Mouse (Mus musculus) T-helper 2 cell (primary cell): Measurements from ENCODE around the gene Meis2.

Experiments used
- in situ Hi-C: fragments of 300-600 bp; cut with MboI, MseI; formaldehyde crosslinking; loops from one replicate; pipeline ENCODE4 v1.15.1; 2025; ENCODE audit warnings: high pct_unique_total_duplicates

Gene Meis2

DNA sequence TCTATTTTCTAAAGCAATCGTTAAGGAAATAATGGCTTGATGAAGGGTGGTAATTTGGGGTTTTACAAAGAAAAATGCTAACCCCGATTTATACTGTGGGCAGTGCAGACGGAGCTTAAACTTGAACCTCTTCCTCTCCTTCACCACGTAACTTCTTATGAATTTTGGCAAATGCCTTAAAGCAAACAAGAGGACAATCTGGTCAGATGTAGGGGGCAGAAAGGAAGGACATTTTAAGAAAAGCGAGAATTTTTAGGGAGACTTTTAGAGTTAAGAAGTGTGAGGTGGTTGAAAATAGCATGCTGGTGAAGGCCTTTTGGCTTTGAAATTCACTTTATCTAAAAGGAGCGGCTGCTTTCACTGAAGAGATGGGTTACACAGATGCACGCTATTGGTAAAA is 3.3 kb upstream of the Meis2 start:
- in situ Hi-C loops: no loop called here

GRCm38 (mm10) chr2:116068461-116068860 is 2.8 kb upstream of the Meis2 start:
- in situ Hi-C loops: no loop called here

DNA sequence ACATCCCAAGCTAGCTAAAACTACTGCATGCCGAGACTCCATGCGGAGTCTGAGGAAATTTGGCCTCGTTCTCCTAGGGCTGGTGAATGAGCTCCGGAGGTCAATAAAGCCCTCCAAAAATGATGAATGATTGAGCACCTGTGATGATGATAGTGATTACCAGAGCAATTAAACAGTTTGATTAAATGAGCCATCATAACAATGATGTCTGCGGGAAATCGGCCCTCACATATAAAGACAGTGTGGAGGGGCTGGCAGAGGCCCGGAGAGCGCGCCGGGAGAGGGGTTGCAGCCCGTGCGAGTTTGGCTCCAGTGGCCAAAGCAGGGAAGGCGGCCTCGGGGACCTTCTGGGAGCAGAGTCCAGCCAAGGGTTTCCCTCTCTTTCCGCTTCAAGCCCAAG is 2.1 kb upstream of the Meis2 start:
- in situ Hi-C loops: no loop called here

DNA sequence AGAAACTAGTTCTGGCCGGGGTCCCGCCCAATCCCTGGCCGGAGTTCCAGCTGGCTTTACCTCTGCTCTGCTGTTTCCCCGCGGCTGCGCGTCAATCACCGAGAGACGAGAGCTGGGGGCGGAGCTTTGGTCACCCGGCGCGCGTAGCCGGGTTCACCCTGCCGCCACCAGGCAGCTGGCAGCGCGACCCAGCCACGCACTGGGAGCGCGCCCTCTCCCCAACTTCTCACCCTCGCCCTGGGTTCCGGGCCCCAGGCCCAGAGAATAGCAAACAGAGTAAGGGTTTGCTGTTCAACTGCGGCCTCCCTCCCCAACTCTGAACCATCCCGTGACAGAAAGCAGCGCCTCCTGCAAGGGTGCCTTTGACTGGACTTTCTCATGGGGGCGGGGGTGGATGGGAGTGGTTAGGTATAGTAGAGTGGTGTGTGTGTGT is 1.4 kb upstream of the Meis2 start:
- in situ Hi-C loops: no loop called here

DNA sequence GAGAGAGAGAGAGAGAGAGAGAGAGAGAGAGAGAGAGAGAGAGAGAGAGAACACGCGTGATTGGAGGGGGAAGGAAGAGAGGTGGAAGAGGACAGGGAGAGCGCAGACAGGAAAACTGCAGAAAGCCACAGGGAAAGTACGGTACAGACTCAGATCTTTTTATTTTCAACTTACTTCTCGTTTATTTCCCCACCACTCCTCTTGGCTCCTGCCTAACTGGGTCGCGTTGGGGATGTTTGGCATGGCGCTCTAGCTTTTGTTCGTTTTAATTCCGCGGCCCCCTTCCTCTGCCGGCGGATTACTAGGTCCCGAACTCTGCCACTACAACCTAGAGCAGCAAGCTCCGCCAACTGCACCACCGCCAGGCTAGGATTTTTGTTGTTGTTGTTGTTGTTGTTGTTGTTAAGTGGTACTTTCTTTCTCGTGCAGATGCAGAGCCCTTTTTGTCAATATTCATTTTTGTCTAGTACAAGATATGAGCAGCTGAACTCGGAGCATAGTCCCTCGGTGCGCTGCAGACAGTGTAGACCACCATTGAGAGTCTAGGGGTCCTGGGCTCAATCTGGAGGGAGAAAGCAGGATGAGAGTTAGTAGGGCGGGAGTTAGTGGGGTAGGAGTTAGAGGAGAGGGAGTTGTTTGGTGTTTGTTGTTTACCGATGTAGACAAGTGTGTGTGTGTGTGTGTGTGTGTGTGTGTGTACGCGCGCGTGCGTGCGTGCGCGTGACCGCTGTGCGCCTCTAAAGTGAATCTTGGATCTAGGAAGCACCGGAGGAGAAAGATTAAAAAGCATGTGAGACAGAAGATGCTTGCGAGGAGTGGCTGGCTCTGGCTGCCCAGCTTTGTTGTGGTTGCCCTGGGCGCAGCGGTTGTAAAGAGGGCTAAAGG is 660 bp upstream of the Meis2 start:
- in situ Hi-C loops: no loop called here

GRCm38 (mm10) chr2:116065057-116065456 is 582 bp downstream of the Meis2 start:
- in situ Hi-C loops: no loop called here

DNA sequence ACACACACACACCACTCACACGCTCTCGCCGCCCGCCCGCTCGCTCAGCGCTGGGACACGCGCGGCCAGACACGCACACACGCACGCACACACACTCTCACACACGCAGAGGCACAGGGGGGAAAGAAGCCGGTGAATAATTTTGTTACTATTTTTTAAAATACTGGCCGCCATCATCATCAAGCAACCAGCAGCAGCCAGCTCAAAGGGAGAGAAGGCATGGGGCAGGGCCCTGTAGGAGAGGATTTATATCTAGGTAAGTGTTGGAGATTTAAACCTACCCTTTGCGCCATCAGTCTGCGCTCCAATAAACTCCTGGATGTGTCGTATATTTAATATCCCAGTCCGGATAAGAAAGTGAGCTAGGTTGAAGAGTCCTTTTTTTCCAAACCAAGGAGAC is 1.1 kb downstream of the Meis2 start:
- in situ Hi-C loops: loop anchor here (5.0 kb wide), 1 partner anchor 207 kb away; no protein-coding TSS in a partner anchor

GRCm38 (mm10) chr2:116063819-116064293 is 1.8 kb downstream of the Meis2 start:
- in situ Hi-C loops: loop anchor here (5.0 kb wide), 1 partner anchor 207 kb away; no protein-coding TSS in a partner anchor

GRCm38 (mm10) chr2:116062761-116063441 is 2.7 kb downstream of the Meis2 start:
- in situ Hi-C loops: loop anchor here (5.0 kb wide), 1 partner anchor 206 kb away; no protein-coding TSS in a partner anchor

DNA sequence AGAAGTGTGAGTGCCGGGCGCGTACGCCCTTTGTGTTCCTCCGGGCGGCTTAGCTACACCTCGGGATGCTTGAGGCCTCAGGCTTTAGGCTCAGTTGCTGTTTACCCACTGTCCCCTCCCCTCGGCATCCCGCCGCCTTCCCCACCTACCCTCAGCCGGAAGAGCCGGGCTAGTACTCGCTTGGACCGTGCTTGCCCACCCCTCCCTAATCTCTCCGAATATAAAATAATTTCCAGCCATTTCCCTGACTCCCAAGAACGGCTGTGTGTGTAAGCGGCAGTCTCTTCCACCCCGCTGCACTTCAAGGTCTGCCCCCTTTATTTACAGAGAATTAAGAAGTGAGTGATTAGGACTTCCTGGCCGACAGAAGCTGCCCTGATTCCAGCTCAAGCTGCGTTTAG is 3.4 kb downstream of the Meis2 start:
- in situ Hi-C loops: loop anchor here (5.0 kb wide), 1 partner anchor 205 kb away; no protein-coding TSS in a partner anchor

DNA sequence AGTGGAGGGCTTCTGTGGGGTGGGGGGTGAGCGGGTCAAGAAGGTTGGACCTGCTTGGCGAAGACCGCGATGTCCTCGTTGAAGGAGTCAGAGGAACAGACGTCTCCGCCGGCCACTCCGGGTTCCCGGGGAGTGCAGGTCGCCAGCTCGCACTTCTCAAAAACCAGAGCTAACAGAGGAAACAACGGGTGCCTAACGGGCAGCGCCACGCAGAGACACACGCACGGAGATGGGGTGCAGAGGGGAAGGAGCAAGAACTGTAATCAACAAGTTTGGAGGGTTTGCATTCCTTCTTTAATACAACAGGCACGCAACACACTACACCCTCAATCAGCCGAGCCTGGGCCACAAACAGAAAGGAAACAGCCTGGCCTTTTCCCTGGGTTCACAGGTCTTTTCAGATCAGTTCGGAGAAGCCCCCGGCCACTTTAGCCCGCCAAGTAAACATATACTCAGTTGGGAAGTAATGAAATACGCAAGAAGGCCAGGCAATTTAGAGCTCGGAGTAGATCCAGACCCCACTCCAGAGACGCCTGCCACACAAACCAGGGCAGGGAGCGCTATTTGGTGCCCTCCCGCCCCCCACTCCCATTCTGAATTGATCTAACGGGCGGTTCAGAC is 4.1 kb downstream of the Meis2 start:
- in situ Hi-C loops: loop anchor here (5.0 kb wide), 1 partner anchor 204 kb away; no protein-coding TSS in a partner anchor

GRCm38 (mm10) chr2:116060701-116061400 is 4.8 kb downstream of the Meis2 start:
- in situ Hi-C loops: loop anchor here (5.0 kb wide), 1 partner anchor 204 kb away; no protein-coding TSS in a partner anchor

GRCm38 (mm10) chr2:116060210-116060609 is 5.4 kb downstream of the Meis2 start:
- in situ Hi-C loops: loop anchor here (5.0 kb wide), 1 partner anchor 203 kb away; no protein-coding TSS in a partner anchor

DNA sequence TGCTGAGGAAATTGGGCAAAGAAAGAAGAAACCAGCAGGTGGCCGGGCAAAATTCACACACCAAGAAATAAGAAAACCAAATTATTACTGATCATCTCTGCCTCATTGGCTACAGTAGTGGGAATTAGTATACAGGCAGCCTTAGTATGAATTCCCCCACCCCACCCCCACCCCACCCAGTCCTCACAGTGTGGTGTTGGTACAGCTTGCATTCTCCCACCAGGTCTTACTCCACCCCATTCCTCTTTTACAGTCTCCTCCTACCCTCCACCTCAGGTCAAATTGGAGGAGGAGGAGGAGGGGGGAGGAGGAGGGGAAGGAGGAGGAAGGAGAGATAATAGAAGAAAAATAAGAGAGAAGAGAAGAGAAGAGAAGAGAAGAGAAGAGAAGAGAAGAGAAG is 6.0 kb downstream of the Meis2 start:
- in situ Hi-C loops: loop anchor here (5.0 kb wide), 1 partner anchor 202 kb away; no protein-coding TSS in a partner anchor

DNA sequence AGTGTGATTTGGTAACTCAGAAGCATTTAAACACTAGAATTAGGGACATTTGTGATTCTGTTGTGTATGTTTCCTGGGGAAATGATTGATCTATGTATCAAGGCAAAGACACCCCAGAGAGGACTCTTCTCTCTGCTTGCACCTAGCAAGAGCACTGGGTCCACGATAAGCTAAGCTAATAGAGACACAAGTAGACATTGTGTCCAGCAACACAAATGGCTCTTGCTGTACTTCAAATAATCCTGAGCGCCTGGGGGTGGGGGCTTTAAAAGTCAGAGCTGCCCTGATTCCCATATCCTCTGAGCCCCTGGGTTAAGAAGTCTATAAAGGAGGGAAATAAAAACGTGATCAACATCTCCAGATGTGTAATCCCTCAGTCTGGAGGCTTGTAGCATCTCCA is 6.6 kb downstream of the Meis2 start:
- in situ Hi-C loops: no loop called here

DNA sequence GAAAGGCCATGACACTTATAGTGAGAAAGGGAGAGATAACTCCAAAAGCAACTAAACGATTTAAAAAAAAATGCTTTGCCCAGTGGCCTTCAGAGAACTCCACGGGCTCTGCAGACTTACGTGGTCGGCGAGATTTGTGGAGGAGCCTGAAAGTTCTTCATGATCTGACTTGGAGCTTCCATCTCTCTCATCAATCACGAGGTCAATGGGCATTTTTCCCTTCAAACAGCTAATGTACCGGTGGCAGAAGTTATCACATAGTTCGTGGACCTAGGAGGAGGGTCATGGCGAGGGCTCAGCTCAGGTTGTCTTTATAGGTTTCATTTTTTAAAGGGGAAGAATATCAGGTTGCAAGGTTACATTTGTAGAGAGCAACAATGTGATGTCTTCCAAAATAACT is 7.1 kb downstream of the Meis2 start:
- in situ Hi-C loops: no loop called here

- in situ Hi-C loops: no loop called here
These were observed 8.8 kb downstream of the Meis2 start for GRCm38 (mm10) chr2:116056826-116057225.

DNA sequence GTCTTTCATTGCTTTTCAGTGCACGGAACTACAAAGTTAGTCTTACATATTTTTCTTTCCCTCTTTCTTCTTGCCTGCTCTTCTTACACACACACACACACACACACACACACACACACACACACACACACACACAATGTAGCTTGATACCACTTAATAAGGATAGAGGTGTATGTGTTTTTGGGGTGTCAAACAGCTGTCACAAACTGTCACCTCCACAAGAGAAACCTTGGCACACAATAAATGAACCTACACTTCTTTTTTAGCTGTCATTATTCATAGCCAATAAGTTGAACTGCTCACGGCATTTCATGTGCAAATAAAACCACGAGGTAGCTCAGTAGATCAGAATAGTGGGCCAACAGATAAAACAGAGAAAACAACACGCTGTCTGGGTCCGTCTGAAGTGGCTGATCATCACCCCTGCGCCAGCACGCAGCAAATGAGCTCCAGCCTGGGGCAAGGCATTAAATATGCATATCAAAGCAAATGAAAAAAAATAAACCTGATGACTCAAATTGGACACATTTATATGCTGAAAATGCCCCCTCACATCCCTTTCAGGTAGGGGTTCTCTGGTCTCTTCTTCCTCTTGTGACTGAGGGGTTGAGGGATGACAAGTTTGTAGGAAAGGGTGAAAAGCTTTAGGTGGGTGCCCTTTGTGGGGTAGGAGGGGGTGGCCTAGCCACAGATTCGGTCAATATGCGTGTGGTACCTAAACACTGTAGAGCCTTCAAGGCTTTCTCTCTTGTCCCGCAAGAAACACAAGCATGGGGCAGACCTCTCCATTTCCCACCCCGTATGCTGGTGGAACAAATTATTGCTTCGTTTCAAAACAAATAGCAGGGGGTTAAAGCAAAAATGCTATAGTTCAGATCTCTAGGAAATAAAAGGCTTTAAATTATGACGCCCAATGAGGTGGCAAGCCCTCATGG is 9.7 kb downstream of the Meis2 start:
- in situ Hi-C loops: no loop called here

- in situ Hi-C loops: no loop called here
These were observed 11.7 kb downstream of the Meis2 start for GRCm38 (mm10) chr2:116053931-116054330.
